Mouse (Mus musculus) forebrain, embryonic 10.5 days (tissue): Measurements from ENCODE around the gene 9430097D07Rik. TPM values are rescaled to one million over a fixed set of nuclear protein-coding genes. Genes with fewer than 3 reads are reported as not detected.

Source experiments
- DNase-seq: peaks from one replicate; pipeline ENCODE4 v3.0.0-alpha.2; 2017; ENCODE audit warnings: low spot score; ENCODE audit errors: extremely low spot score
- H3K27ac ChIP-seq: fragments of 300-500 bp; sonication (generic); 2 replicates; pipeline ENCODE4 v1.5.1; 2016; ENCODE audit warnings: mild to moderate bottlenecking
- H3K27me3 ChIP-seq: fragments of 300-500 bp; sonication (generic); 2 replicates; pipeline ENCODE4 v1.6.1; 2016; ENCODE audit warnings: mild to moderate bottlenecking; ENCODE audit not compliant: poor library complexity, severe bottlenecking
- H3K36me3 ChIP-seq: fragments of 300-500 bp; sonication (generic); replicated peaks from 2 replicates; pipeline ENCODE4 v1.6.1; 2016; ENCODE audit warnings: mild to moderate bottlenecking, moderate library complexity
- H3K4me1 ChIP-seq: fragments of 300-500 bp; sonication (generic); 2 replicates; pipeline ENCODE4 v1.6.1; 2016
- H3K4me3 ChIP-seq: fragments of 300-500 bp; sonication (generic); 2 replicates; pipeline ENCODE4 v1.5.1; 2016; ENCODE audit warnings: mild to moderate bottlenecking, moderate library complexity
- H3K9me3 ChIP-seq: fragments of 300-500 bp; sonication (generic); 2 replicates; pipeline ENCODE4 v1.6.1; 2016; ENCODE audit warnings: mild to moderate bottlenecking, moderate library complexity
- WGBS: fragments of 180-500 bp; shearing (Covaris S2); methylation state at CpG from one replicate; pipeline ENCODE4 v1.1.7; 2016; 5-methylcytosine and 5-hydroxymethylcytosine counted together
- polyA plus RNA-seq: library from polyadenylated mRNA; unstranded; fragments of >200 nt; fragmentation: Nextera tagmentation; extraction: Ambion mirVana; gene quantifications from 2 replicates; pipeline ENCODE4 v1.2.1, GENCODE M21; 2016

The 9430097D07Rik gene
- polyA plus RNA-seq, 1 experiment from 2014 or later, result 0.19 TPM

GRCm38 (mm10) chr2:32589213-32589795 is 13.8 kb upstream of the 9430097D07Rik start:
- peaks cover 39% of the 10 kb centered on the region for H3K4me1 ChIP-seq
- peaks cover 23% of the 10 kb centered on the region for H3K27me3 ChIP-seq
- H3K4me3 ChIP-seq, result no peak overlapping the region
- no peak for DNase-seq
- H3K9me3 ChIP-seq, result no peaks in the 10 kb centered on the region
- 75% methylated on average over 11 of the region's 11 CpGs for WGBS
- H3K36me3 ChIP-seq, result 0 out of 2 replicates have a peak, but pooled peaks cover 2% of the 10 kb centered on the region
- no peak overlapping the region; the same call in 1 of the 2 replicates for H3K27ac ChIP-seq

- peaks cover 31% of the 10 kb centered on the region for H3K27me3 ChIP-seq
- peaks cover 50% of the 10 kb centered on the region for H3K4me1 ChIP-seq
- H3K36me3 ChIP-seq, result no peaks in the 10 kb centered on the region
- H3K9me3 ChIP-seq, result no peaks in the 10 kb centered on the region
- peak overlapping the region; percentile 83 for H3K27ac ChIP-seq
- WGBS, result 55% methylated on average over 9 of the region's 9 CpGs
- H3K4me3 ChIP-seq, result peak overlapping the region; percentile 62
- no peak for DNase-seq
Measured at GRCm38 (mm10) chr2:32587731-32588321, 12.3 kb upstream of the 9430097D07Rik start.

GRCm38 (mm10) chr2:32586871-32587351 is 11.4 kb upstream of the 9430097D07Rik start, which contains the start of gene St6galnac4:
Gene St6galnac4 (plus strand): TSS chr2:32587095.
- peak; percentile 94 for DNase-seq
- Histone ChIP-seq H3K4me3 (peak within 1 kb of the TSS; percentile 62), H3K27me3 (peaks cover 40% of the 10 kb centered on the region), H3K4me1 (peaks cover 52% of the 10 kb centered on the region), H3K27ac (peak within 1 kb of the TSS; percentile 83), H3K36me3 (no peaks in the 10 kb centered on the region), H3K9me3 (no peaks in the 10 kb centered on the region)
- WGBS, result under 1% methylated on average over 38 of the region's 38 CpGs

GRCm38 (mm10) chr2:32585149-32585714 is 9.7 kb upstream of the 9430097D07Rik start:
- Histone ChIP-seq H3K36me3 (no peaks in the 10 kb centered on the region), H3K4me3 (no peak overlapping the region), H3K27me3 (peaks cover 56% of the 10 kb centered on the region), H3K27ac (no peak overlapping the region), H3K4me1 (peaks cover 58% of the 10 kb centered on the region), H3K9me3 (no peaks in the 10 kb centered on the region)
- DNase-seq, result no peak
- WGBS, result 83% methylated on average over 7 of the region's 7 CpGs

- Histone ChIP-seq H3K36me3 (no peaks in the 10 kb centered on the region), H3K9me3 (no peaks in the 10 kb centered on the region), H3K27me3 (peaks cover 74% of the 10 kb centered on the region), H3K4me3 (peak overlapping the region; percentile 40), H3K4me1 (peaks cover 50% of the 10 kb centered on the region), H3K27ac (peak overlapping the region; percentile 31; the same call in 1 of the 2 replicates)
- 16% methylated on average over 37 of the region's 37 CpGs for WGBS
- peak; percentile 82 for DNase-seq
Measured at GRCm38 (mm10) chr2:32582830-32583799, 7.6 kb upstream of the 9430097D07Rik start.

- H3K4me3 ChIP-seq, result peak overlapping the region; percentile 43
- no peaks in the 10 kb centered on the region for H3K36me3 ChIP-seq
- no peaks in the 10 kb centered on the region for H3K9me3 ChIP-seq
- 0 out of 2 replicates have a peak overlapping the region, but pooled peaks have one; percentile 44 for H3K27ac ChIP-seq
- 35% methylated on average over 19 of the region's 19 CpGs for WGBS
- peak; percentile 45 for DNase-seq
- H3K4me1 ChIP-seq, result peaks cover 34% of the 10 kb centered on the region
- H3K27me3 ChIP-seq, result peaks cover 80% of the 10 kb centered on the region
Measured at GRCm38 (mm10) chr2:32581450-32582095, 6.1 kb upstream of the 9430097D07Rik start.

- DNase-seq, result no peak
- WGBS, result 42% methylated on average over 25 of the region's 30 CpGs
- H3K9me3 ChIP-seq, result no peaks in the 10 kb centered on the region
- H3K27me3 ChIP-seq, result peaks cover 74% of the 10 kb centered on the region
- no peak overlapping the region for H3K4me3 ChIP-seq
- peaks cover 37% of the 10 kb centered on the region for H3K4me1 ChIP-seq
- no peak overlapping the region for H3K27ac ChIP-seq
- peaks cover 2% of the 10 kb centered on the region for H3K36me3 ChIP-seq
Measured at GRCm38 (mm10) chr2:32578146-32579046, 2.9 kb upstream of the 9430097D07Rik start.

GRCm38 (mm10) chr2:32576532-32576931 is 1.0 kb upstream of the 9430097D07Rik start:
- H3K9me3 ChIP-seq, result no peaks in the 10 kb centered on the region
- H3K4me1 ChIP-seq, result peaks cover 34% of the 10 kb centered on the region
- no peak for DNase-seq
- H3K4me3 ChIP-seq, result no peak overlapping the region
- WGBS, result 89% methylated on average over 9 of the region's 9 CpGs
- H3K36me3 ChIP-seq, result peaks cover 14% of the 10 kb centered on the region
- peaks cover 57% of the 10 kb centered on the region for H3K27me3 ChIP-seq
- no peak overlapping the region for H3K27ac ChIP-seq

- Histone ChIP-seq H3K27ac (peak overlapping the region; percentile 77), H3K9me3 (no peaks in the 10 kb centered on the region), H3K4me1 (peaks cover 35% of the 10 kb centered on the region), H3K27me3 (peaks cover 42% of the 10 kb centered on the region), H3K4me3 (peak overlapping the region; percentile 70), H3K36me3 (peaks cover 14% of the 10 kb centered on the region)
- DNase-seq, result peak; percentile 57
- WGBS, result 2% methylated on average over 26 of the region's 26 CpGs
Measured at GRCm38 (mm10) chr2:32574901-32575585, 441 bp downstream of the 9430097D07Rik start.

GRCm38 (mm10) chr2:32574497-32574896 is 987 bp downstream of the 9430097D07Rik start, which contains the start of gene Pip5kl1:
Gene Pip5kl1 (plus strand): TSS chr2:32574797.
- peaks cover 37% of the 10 kb centered on the region for H3K27me3 ChIP-seq
- peaks cover 14% of the 10 kb centered on the region for H3K36me3 ChIP-seq
- peak within 1 kb of the TSS; percentile 77 for H3K27ac ChIP-seq
- H3K4me3 ChIP-seq, result peak within 1 kb of the TSS; percentile 70
- WGBS, result 77% methylated on average over 6 of the region's 6 CpGs
- H3K9me3 ChIP-seq, result no peaks in the 10 kb centered on the region
- H3K4me1 ChIP-seq, result peaks cover 35% of the 10 kb centered on the region
- DNase-seq, result no peak
